Mouse (Mus musculus) spleen, postnatal 14 days (tissue): ENCODE measurements around the gene Sdhb.

Experiments
- DNase-seq, 2 experiments: peaks; one replicate each; pipeline ENCODE4 v3.0.0; 2021 to 2022; ENCODE audit warnings: low spot score in 2 of 2

The Sdhb gene

GRCm38 (mm10) chr4:141014114-141014513, 53.1 kb downstream of the Sdhb start:
- DNase-seq: no peak

GRCm38 (mm10) chr4:141014856-141015255, 53.9 kb downstream of the Sdhb start:
- DNase-seq: no peak

- DNase-seq: no peak
These were observed 54.4 kb downstream of the Sdhb start for GRCm38 (mm10) chr4:141015356-141015755.

- DNase-seq: no peak
These were observed 55.3 kb downstream of the Sdhb start for GRCm38 (mm10) chr4:141016311-141016710.

GRCm38 (mm10) chr4:141017657-141018436, 56.8 kb downstream of the Sdhb start:
- DNase-seq: no peak

GRCm38 (mm10) chr4:141020220-141020619, 59.2 kb downstream of the Sdhb start:
- no peak for DNase-seq

GRCm38 (mm10) chr4:141020811-141021613, 60.0 kb downstream of the Sdhb start:
- DNase-seq: no peak

- DNase-seq: no peak
These were observed 60.6 kb downstream of the Sdhb start for GRCm38 (mm10) chr4:141021614-141021929.

- DNase-seq: no peak
These were observed 63.0 kb downstream of the Sdhb start for GRCm38 (mm10) chr4:141024052-141024451.

- DNase-seq: no peak
These were observed 64.0 kb downstream of the Sdhb start for GRCm38 (mm10) chr4:141024992-141025391.
